Mouse (Mus musculus): ENCODE data around the gene Olfml2a. TPM values are rescaled to one million over a fixed set of nuclear protein-coding genes. Genes with fewer than 3 reads are reported as not detected.
A peak's percentile ranks its signal among the peaks of the same experiment; 100 is the strongest.
"Not testable (repeated sequence)": the region's sequence is repeated elsewhere in the genome, so short reads cannot be mapped to it uniquely, and the experiment has no call there.

Olfml2a gene
- polyA plus RNA-seq, 1 experiment from 2014 or later = 0.12 TPM

DNA sequence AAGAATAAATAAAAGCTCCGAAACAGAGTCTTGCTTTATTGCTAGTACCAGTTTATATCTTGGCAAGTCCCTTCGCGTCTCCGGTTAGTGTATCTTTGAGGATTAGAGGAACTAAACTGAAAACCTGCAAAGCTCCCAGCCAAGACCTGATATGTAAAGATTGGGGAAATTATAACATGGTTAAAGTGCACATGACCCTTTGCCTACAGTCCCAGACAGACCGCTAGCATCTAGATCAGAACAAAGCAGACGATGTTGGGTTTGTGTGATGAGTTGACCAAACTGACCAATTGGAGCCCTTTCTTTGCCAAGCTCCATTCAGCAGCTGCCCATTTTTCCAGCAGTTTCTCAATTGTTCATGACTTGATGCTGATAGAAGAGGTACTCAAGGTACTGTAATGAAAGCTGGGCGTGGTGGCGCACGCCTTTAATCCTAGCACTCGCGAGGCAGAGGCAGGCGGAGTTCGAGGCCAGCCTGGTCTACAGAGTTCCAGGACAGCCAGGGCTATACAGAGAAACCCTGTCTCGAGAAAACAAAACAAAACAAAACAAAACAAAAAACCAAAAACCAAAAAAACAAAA lies 74.5 kb downstream of the Olfml2a start:
- peak overlapping the region; percentile 96 for H3K4me2 ChIP-seq
- peaks cover 34% of the 10 kb centered on the region for H3K36me3 ChIP-seq
- ATAC-seq = no peak
- no peak overlapping the region; the same call in 1 of the 2 replicates for H3K9ac ChIP-seq
- H3K4me1 ChIP-seq = peaks cover 76% of the 10 kb centered on the region
- WGBS (ENCODE audit: insufficient replicate concordance) = 66% methylated on average over 14 of the region's 14 CpGs
- peak overlapping the region; percentile 87 for H3K27ac ChIP-seq
- H3K9me3 ChIP-seq (replicated peaks) = no peaks in the 10 kb centered on the region
- no peaks in the 10 kb centered on the region for H3K27me3 ChIP-seq (replicated peaks)
- H3K4me3 ChIP-seq = peak overlapping the region; percentile 94

DNA sequence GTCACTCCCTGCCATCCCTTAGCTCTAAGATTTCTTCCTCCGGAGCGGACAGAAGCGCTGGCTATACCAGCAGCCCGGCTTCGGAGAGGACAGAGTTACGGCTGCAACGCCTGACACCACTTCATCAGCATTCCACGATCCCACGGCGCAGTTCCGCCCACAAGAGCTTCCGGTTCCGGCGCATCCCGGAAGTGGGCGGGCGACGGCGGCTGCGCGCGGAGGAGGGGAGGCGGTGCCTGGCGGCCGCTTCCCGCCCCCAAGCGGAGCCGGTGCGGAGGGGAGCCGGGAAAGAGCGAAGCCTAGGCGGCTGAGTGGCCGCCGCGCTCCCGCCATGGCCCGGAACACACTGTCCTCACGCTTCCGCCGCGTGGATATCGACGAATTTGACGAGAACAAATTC lies 76.1 kb downstream of the Olfml2a start:
- WGBS (ENCODE audit: insufficient replicate concordance) = under 1% methylated on average over 44 of the region's 44 CpGs
- Histone ChIP-seq H3K4me2 (peak overlapping the region; percentile 96), H3K9ac (peak overlapping the region; percentile 95), H3K27me3 (replicated peaks) (no peaks in the 10 kb centered on the region), H3K36me3 (peaks cover 32% of the 10 kb centered on the region), H3K4me3 (peak overlapping the region; percentile 94), H3K27ac (peak overlapping the region; percentile 97), H3K9me3 (replicated peaks) (no peaks in the 10 kb centered on the region), H3K4me1 (peaks cover 72% of the 10 kb centered on the region)
- ATAC-seq = peak; percentile 84

DNA sequence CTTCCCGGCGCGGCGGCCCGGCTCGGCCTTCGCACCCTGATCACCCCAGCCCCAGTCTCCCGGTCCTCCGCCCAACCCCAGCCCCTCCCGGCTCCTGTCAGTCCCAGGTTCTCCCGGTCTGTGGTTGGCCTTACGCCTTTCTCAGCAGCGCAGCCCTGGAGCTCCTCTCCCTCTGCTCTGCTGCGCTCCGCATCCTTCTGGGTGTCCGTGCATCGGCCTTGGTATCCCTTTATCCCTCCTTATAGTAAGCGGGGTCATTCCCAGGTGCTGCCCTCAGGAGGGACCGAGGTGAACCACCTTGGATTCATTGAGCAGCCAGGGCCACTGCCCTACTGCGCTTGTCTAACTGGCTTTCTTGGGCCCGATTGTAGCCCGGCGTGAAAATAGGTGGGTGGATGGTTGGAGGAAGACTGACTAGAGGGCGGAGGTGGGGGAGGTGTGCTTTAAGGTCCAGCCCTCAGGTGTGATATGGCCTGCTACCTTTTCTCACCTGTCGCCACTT lies 76.6 kb downstream of the Olfml2a start:
- Histone ChIP-seq H3K9me3 (replicated peaks) (no peaks in the 10 kb centered on the region), H3K4me1 (peaks cover 72% of the 10 kb centered on the region), H3K27ac (peak overlapping the region; percentile 97), H3K4me2 (peak overlapping the region; percentile 96), H3K9ac (peak overlapping the region; percentile 95), H3K36me3 (peaks cover 32% of the 10 kb centered on the region), H3K27me3 (replicated peaks) (no peaks in the 10 kb centered on the region), H3K4me3 (peak overlapping the region; percentile 94)
- ATAC-seq = peak; percentile 45
- under 1% methylated on average over 25 of the region's 25 CpGs for WGBS (ENCODE audit: insufficient replicate concordance)

DNA sequence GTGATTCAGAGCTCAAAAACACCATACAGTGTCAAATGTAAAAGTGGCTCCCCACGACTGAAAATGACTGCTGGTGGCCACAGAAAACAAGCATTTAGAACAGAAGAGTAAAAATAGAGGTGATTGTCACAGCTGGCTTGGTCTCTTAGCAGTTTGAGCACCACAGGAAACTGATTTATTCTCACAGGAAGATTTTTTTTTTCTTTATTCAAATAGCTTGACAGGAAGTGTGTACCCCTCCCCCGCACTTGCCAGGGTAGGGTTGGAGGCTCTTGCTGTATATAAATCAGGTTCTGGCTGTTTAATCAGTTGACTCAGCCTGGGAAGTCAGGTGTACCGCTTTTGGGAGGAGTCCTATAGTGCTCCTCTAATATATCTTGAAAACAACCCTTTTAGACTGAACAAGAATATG lies 77.2 kb downstream of the Olfml2a start:
- H3K4me2 ChIP-seq = peak overlapping the region; percentile 96
- WGBS (ENCODE audit: insufficient replicate concordance) = 15% methylated on average over 3 of the region's 3 CpGs
- ATAC-seq = no peak
- no peaks in the 10 kb centered on the region for H3K27me3 ChIP-seq (replicated peaks)
- H3K27ac ChIP-seq = peak overlapping the region; percentile 97
- peak overlapping the region; percentile 95 for H3K9ac ChIP-seq
- peaks cover 32% of the 10 kb centered on the region for H3K36me3 ChIP-seq
- no peaks in the 10 kb centered on the region for H3K9me3 ChIP-seq (replicated peaks)
- peak overlapping the region; percentile 94 for H3K4me3 ChIP-seq
- peaks cover 68% of the 10 kb centered on the region for H3K4me1 ChIP-seq

DNA sequence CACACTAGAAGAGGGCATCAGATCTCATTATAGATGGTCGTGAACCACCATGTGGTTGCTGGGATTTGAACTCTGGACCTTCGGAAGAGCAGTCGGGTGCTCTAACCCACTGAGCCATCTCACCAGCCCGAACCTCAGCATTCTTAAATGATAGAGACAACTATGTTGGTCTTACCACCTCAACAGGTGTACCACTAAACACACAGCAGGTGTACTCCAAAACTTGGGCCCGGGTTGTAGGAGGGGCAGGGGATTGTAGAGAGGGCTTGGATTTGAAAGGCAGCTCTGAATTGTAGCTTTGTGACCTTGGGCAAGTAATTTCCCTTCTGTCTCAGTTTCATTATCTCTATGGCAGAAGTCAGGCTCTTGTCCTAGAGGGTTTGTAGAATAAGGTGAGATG lies 78.4 kb downstream of the Olfml2a start:
- not testable (repeated sequence) for ATAC-seq; H3K4me2 ChIP-seq; H3K9me3 ChIP-seq (replicated peaks); H3K27ac ChIP-seq; H3K27me3 ChIP-seq (replicated peaks); H3K4me3 ChIP-seq; H3K9ac ChIP-seq
- H3K4me1 ChIP-seq = peaks cover 62% of the 10 kb centered on the region
- peaks cover 41% of the 10 kb centered on the region for H3K36me3 ChIP-seq
- 88% methylated on average over 5 of the region's 5 CpGs for WGBS (ENCODE audit: insufficient replicate concordance)

DNA sequence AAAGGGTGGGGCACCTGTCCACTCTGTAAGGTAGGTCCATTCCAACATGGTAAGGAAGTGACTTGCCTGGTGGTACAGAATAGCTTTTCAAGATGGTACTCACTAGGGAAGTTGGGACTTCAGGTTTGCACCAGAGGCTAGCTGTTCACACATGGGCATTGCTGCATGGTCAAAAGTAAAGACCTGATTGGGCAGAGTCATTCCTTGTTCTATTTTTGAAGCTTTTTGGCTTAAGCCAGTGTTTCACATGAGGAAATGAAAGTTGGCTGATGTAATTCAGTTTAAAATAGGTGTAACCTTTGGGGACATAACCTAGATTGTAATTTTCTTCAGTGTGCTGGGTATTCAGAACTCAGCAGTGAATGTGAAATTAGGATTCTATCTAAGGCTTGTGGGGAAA lies 79.5 kb downstream of the Olfml2a start:
- ATAC-seq = no peak
- H3K4me1 ChIP-seq = peaks cover 55% of the 10 kb centered on the region
- no peaks in the 10 kb centered on the region for H3K27me3 ChIP-seq (replicated peaks)
- H3K27ac ChIP-seq = no peak overlapping the region
- no peak overlapping the region for H3K4me2 ChIP-seq
- peaks cover 52% of the 10 kb centered on the region for H3K36me3 ChIP-seq
- no peak overlapping the region for H3K9ac ChIP-seq
- H3K9me3 ChIP-seq (replicated peaks) = no peaks in the 10 kb centered on the region
- H3K4me3 ChIP-seq = no peak overlapping the region

DNA sequence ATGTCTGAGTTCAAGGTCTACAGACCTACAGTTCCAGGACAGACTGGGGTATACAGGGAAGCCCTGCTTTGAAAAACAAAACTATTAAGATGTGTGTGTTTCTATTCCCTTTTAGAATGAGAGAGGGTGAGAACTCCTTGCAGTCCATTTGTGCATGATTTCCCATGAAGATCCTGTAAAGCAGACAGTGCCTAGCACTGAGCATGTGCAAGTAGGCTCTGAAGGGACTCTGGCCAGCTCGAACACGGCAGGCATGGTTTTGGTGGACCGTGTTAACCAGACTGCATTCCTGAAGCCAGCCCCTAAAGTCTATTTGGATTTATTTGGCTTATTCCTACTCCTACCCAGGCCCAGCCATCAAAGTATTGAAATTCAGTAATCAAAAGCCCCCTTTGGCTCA lies 80.2 kb downstream of the Olfml2a start:
- WGBS (ENCODE audit: insufficient replicate concordance) = 88% methylated on average over 3 of the region's 3 CpGs
- Histone ChIP-seq H3K4me3 (no peak overlapping the region), H3K36me3 (peaks cover 59% of the 10 kb centered on the region), H3K4me1 (peaks cover 48% of the 10 kb centered on the region), H3K4me2 (no peak overlapping the region), H3K9ac (no peak overlapping the region), H3K27me3 (replicated peaks) (no peaks in the 10 kb centered on the region), H3K9me3 (replicated peaks) (no peaks in the 10 kb centered on the region), H3K27ac (no peak overlapping the region)
- no peak for ATAC-seq

DNA sequence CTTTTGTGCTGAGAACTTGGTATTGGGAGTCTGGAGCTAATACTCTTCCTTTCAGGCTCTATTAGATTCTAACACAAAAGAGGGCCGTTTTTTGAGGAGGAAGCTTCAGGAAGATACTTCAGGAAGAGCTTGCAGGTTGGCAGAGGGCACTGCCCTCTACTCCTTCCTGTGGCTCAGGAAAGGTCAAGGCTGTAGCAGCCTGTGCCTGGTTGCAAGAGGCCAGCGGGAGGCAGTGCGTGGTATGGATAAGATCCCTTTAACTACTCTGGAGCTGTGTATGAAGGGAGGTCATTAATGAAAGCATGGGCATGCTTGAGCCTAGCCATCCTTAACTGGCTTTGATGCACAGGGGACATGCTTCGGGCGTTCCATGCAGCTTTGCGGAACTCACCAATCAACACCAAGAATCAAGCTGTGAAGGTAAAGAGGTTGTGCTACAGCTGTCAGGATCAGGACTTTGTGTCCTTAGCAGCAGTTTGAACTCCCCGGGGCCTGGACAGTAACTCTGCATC lies 81.0 kb downstream of the Olfml2a start:
- Histone ChIP-seq H3K4me1 (peaks cover 42% of the 10 kb centered on the region), H3K27me3 (replicated peaks) (no peaks in the 10 kb centered on the region), H3K4me3 (no peak overlapping the region), H3K4me2 (no peak overlapping the region), H3K9me3 (replicated peaks) (no peaks in the 10 kb centered on the region), H3K27ac (no peak overlapping the region), H3K9ac (no peak overlapping the region), H3K36me3 (peaks cover 66% of the 10 kb centered on the region)
- ATAC-seq = no peak
- WGBS (ENCODE audit: insufficient replicate concordance) = 78% methylated on average over 7 of the region's 7 CpGs

Other genes with a start within 250 kb of the Olfml2a start
- 0.04 TPM in 1 of 2 replicates, not detected in the other for gene Nr5a1, start 217.4 kb upstream of the Olfml2a start, polyA plus RNA-seq (2016; fragmentation: Nextera tagmentation; extraction: Ambion mirVana)
- 2.1 and 2.4 TPM in 2 replicates for gene Nr6a1, start 4.3 kb upstream of the Olfml2a start, polyA plus RNA-seq (2016; fragmentation: Nextera tagmentation; extraction: Ambion mirVana)
- 0.89 and 1.3 TPM in 2 replicates for gene Wdr38, start 65.5 kb downstream of the Olfml2a start, polyA plus RNA-seq (2016; fragmentation: Nextera tagmentation; extraction: Ambion mirVana)
- gene Arpc5l, start 73.4 kb downstream of the Olfml2a start, polyA plus RNA-seq (2016; fragmentation: Nextera tagmentation; extraction: Ambion mirVana) = 83.0 and 84.9 TPM in 2 replicates
- 995 and 1,050 TPM in 2 replicates for gene Rpl35, start 73.6 kb downstream of the Olfml2a start, polyA plus RNA-seq (2016; fragmentation: Nextera tagmentation; extraction: Ambion mirVana)
- gene Golga1, start 133.6 kb downstream of the Olfml2a start, polyA plus RNA-seq (2016; fragmentation: Nextera tagmentation; extraction: Ambion mirVana) = 12.1 and 15.9 TPM in 2 replicates

Measured in liver, embryonic 12.5 days (tissue).